Mouse (Mus musculus) fat pad, adult 2 months (tissue): ENCODE results near the gene Palld.

ENCODE experiments used
- DNase-seq: peaks from one replicate; pipeline ENCODE4 v3.0.0-alpha.2; 2011; ENCODE audit warnings: low read depth, low spot score; ENCODE audit errors: extremely low read depth

Gene Palld

DNA sequence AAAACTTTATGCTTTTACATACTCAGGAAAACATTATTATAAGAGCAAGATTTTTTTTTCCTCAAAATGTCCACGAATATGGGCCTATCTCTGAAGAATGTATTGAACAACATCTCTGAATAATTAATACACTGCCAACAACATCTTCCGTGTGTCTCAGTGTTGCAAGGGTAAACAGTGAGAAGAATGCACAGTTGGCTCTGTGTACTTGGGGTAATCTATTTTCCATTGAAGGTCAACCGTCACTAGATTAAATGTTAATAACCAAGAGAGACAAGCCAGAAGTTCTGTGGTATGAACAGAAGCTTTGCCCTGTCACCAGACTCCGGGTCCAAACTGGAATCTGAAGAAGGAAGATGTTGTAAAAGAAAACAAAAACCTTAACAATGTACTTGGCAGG lies 339.1 kb downstream of the Palld start:
- no peak for DNase-seq

DNA sequence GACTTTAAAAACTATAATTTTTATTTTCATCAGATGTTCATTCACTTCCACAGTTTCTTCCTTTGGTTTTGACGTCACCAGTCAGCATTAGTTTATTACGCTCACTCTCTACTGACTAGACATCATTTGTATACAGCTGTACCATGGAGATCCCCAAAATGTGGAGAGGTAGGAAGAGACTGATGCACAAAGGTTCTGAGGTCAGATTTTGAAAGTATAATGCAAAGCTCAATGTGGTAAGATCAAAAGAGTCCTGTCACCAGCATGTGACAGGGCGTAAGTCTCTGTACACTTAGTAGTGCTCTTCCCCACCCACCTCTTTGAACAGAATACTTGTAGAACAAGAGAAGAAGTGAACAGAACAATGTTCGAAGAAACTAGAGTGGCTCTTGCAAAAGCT lies 339.9 kb downstream of the Palld start:
- no peak for DNase-seq

DNA sequence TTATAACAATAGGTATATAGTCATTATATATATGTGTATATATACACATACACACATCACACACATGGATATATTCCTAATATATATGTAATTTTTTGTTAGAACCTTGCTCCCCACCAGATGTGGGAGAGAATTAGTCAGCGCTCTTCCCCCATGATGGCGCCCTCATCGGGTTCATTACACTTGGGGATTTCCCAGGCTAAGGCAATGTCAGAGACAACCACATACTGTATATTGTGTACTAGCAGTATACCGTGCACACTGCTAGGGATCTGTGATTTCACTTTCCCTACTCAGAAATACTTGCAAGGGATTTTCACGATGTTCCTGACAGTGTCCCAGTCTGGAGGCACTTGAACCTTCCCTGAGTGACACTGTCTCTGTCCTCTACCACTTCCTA lies 341.3 kb downstream of the Palld start:
- no peak for DNase-seq

DNA sequence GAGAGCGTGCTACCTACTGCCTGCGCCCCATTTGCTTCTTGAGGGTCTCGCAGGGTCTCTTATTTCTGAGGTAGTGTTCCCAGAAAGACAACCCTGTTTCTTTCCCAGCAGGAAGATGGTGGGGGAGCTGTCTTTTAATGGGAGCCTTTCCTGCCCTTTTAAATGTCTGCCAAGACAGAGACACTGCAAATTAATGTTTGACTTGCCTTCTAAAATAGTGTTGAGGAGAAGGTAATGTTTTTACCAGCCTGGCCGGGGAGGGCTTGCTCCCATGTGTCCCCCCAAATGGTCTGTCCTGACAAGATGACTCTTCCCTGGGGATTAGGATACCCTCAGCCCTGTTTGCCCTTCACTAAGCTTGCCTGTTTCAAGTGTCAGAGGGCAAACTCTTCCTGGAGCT lies 342.5 kb downstream of the Palld start:
- DNase-seq, result no peak

DNA sequence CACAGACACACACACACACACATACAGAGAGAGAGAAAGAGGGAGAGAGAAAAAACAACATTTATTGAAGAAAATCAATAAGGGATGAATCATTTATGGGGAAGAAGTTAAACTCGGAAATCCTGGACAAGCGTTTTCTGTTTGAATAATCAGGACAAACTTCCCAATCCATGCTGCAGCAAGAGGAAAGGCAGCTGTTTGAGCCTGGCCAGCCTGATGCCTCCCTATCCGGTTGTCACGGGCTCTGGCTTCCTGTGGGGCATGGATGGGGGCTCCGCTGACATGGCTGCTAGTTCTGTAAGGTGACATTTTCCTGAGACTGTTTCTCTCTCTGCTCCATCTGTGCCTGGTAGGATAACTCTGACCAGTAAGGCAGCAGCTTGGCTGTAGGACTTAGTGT lies 343.0 kb downstream of the Palld start:
- no peak for DNase-seq

DNA sequence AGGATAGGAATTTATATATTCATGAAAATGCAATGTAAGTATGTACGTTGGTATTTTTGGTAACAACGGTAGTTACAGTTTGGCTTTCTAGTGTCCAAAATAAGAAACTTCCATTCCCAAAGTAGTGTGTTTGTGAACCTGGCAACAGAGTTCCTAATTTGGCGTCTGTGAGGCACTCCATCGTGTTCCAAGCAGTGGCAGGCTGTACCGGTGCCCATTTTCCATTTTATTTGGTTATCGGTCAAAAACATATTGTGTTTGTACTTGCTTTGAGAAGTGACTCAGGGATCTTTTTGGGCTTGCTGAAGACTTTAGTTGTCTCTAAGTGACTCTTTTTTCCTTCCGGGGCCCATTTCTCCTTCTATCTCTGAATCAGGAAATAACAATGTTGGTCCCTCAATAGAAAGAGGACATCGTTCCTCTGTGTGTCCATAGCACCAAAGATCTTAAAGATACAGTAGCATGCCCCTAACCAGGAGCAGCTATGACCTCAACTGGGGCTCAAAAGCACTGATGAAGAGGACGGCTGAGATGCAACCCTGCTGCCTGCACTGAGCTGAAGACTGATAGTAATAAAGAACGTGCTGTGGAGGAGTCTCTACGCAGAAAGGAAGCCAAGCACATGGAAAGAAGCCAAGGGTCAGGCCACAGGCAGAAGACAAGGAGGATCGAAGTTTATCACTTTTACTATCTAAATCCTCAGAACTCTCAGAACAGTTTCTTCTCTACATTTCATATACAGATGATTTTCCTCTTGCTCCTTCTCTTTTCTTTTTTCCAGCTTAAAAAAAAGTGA lies 344.2 kb downstream of the Palld start:
- DNase-seq, result no peak

DNA sequence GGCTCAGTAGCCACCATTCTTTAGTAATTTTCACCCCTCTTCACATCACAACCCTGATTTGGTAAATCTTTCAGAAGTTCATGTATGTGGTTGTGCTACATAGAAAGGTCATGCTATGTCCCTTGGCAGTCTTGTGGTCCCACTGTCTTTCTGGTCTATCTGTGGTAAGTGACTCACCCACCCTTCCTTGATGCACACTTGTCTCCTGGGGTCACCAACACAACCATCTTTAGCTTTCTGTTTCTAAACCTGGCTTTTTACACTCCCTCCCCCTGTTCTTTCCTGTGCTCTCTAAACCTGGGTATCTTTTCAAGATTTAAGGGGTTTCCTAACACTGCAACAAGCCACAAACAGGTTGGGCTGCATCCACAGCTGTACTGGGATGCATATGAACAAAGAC lies 345.5 kb downstream of the Palld start:
- no peak for DNase-seq

DNA sequence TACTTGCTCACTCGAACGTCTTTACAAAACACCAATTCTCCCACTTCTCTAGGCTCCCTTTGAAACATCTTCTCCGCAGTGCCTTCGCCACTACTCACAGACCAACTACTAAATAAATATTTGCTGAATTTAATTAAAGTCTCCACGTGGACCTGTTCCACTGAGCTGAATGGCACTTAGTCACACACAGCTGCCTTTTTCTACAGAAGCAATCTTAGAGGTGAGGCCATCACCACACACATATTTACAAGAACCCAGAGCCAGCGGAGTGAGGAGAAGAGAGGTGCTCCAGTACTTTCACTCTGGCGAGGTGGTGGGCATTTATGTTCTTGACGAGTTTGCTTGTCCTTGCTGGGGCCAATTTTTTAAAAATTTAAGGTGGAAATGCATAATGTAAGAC lies 346.3 kb downstream of the Palld start:
- DNase-seq, result no peak

DNA sequence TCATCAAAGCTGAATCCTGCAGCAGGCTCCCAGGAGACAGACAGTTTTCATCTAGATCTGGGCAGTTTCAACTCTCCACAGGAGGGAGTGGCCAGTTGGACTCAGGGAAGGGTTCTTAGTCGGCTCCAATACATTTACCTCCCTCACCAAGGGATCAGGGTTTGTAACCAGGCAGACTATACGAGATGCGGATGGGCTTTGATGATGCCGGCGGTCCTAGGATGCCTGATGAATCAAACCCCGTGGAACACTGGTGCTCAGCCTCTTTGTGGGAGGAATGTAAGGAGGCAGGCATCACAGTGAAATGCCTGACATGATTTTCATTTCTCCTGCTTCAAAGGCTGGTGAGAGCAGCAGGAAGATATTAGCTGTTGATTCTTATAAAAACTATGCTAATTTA lies 347.1 kb downstream of the Palld start:
- no peak for DNase-seq

DNA sequence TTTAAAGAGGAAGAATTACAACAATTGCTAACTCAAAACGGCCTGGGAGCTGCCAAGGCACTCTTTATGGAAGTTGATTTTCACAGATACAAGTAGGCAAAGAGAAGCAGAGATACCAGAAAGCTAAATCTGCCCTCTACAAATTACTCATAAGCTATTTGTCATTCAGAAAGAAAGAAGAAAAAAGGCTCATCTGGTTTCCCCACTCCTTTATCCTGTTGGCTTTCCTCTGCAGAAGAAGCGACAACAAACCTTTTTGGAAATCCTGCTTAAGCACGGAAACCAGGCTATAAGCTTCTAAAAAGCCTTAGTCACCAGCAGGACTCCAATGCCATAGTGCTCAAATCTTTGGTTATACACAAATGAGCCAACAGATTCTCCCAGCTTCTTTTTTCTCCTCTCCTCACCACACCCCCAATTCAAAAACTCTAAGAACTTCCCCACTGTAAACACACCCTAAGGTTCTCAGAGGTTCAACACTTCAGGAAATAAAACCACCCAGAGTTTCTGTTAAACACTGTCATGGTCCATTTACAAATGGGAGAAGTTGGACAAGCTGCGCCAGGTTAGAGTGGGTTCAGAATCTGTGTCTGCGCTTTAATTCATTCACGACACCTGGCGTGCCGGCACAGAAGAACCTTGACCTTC lies 349.6 kb downstream of the Palld start:
- no peak for DNase-seq

DNA sequence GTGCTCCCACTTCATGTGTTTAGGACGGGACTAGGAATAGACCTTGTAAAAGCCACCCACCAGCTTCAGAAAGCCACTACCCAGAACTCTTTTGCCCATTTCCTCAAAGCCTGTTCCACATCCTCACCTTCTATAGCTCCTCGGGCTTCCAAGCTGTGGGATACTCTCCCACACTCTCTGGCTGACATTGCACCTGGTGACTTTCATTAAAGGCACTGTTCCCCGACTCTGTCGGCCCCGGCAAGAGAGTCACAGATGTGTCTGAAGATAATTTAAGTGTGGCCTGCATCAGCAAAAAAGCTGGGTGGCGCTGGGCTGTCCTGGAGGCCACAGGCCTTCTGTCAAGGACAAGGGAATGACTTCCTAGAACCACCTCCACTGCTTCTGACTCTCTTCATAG lies 350.3 kb downstream of the Palld start:
- no peak for DNase-seq

DNA sequence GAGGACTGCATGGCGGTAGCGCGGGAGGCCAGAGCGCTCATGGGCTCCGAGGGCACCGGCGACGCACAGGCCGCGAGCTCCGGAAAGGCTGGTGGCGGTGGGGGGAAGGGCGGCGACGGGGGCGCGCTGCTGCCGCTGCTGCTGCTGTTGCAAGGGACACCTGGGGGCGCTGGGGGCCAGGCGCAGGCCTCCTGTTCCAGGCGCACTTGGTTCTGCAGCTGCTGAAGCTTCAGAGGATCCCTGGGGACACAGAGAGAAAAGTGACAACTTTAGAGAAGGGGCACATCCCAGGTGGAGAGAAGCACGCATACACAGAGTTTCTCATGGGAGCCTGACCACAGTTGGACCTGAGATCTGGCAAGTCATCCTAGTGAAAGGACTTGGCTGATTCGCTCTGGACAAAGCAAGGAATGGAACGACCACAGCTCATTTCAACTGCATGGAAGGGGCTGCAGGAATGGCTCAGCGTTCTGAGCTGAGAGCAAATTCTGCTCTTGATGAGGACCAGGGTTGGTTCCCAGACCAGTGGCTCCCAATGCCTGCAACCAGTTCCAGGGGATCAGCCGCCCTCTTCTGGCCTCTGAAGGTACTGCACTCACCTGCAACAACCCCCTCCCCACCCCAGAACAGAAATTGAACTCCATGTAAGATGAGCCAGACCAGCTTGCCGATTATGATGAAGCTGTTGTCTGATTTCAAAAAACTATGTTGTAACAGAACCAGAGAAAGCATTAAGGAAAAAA lies 352.3 kb downstream of the Palld start:
- no peak for DNase-seq

DNA sequence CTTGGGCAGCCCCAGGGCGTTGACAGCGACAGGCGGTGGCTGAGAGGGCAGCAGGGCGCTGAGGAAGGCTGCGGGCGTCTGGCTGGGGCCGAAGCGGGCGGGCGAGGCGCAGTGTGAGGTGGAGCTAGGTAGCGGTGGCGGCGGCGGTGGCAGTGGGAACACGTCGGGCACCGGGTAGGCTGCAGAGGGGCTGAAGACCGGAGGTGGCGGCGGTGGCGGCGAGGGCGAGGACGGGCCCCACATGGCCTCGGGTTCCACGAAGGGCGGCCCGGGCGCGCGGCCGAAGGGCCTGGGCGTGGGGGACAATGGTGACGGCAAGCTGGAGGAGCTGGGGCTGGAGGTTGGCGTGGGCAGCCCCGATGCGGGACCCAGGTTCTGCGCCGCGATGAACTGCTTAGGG lies 352.9 kb downstream of the Palld start:
- DNase-seq, result no peak

DNA sequence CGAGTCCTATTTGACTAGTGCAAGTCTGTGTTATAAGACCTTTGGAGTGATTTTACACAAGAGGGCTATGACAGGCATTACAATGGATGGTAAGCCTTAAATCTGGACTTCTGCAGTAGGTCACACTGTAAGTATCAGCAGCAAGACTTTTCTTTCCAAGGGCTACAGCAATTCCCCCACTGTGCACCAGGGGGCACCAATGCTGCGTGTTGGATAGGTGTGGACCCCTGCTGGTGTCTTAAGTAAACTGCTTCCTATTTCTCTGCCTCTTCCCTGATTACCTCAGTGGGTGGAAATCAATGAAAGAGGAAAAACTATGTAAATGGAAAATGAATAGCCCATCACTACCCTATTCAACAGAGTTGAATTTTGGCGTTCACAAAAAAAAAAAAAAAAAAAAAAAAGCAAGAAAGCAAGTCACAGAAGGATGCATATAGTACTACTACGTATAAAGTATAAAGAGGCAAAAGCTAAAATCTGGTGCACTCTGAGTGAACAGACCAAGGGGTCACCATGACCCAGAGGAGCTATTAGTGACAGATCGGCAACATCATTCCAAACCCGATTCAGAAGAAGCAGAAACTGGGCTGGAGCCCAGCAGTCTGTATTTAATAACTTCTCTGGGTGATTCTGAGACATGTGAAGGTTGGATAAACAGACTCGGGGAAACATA lies 362.5 kb downstream of the Palld start:
- DNase-seq, result no peak

DNA sequence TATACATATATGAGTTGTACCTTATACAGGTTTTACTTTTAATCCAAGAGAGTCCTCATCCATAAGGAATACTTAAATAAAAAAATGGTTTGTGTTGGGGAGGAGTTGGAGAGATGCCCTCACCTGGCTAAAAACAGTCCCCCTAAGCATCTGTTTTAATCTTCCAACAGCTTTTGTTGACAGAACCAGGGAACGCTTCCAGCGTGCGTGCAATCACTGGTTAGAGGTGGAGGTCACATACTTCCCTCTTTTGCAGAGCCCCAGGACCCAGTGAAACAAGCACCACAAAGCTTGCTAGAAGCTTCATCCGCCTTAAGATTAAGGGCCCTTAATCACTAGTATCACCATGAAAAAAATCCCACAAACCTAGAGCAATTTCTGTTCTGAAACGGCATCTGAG lies 365.0 kb downstream of the Palld start:
- DNase-seq, result no peak

DNA sequence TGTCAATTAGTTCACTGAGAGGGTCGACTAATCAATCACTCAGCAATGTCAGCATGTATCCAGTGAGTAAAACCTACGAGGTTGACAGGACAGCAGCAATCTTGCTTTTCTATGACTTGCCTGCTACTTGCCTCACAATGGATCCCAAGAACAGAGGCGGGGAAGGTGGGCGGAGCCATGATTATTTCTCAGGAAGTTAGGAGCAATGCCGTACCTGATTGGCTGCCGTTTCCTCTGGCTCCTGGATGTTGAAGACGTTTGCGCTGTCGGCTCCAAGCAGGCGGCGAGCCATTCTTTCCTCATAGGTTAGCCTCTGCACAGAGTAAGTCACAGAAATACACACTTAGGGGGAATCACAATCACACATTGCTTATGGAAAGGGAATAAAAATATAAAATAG lies 367.0 kb downstream of the Palld start:
- DNase-seq, result no peak

DNA sequence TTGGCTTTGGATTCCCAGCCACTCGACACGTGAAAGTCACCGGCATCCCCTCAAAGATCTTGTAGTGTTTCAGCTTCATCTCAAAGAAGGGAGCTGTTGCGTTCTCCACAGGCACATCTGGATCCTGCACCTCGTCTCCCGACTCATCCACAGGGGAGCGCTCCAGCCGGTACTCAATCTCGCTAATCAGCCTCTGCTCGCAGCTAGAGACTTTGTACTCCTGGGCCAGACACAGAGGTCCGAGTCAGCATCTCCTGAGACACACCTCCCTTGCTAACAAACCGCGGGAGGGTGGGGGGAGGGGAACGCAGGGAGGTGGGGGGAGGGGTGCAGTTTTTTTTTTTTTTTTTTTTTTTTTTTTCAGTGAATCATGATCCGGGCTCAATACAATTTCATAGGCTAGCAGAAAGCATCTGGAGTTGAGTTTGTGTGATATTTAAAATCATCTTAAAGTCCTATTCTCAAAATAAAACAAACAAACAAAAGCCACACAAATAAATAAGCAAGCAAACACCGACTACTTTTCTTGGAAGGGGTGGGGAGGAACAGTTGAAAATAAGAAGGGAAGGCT lies 369.0 kb downstream of the Palld start:
- DNase-seq, result no peak

DNA sequence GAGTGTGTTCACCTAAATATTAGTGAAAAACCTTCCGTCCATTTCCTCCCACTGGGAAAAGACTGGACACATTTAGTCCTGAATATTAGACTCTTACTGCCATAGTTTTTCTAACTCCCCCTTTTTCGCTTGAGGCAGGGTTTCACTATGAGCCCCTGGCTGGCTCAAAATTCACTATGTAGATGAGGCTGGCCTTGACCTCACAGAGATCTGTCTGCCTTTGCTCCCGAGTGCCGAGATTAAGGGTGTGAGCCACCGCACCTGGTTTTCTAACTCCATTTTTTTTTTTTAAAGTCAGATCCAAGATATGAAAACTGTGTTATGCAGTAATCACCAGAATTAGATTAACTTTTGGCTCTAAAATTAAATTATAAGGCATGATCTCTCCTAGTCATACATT lies 369.7 kb downstream of the Palld start:
- DNase-seq, result no peak

DNA sequence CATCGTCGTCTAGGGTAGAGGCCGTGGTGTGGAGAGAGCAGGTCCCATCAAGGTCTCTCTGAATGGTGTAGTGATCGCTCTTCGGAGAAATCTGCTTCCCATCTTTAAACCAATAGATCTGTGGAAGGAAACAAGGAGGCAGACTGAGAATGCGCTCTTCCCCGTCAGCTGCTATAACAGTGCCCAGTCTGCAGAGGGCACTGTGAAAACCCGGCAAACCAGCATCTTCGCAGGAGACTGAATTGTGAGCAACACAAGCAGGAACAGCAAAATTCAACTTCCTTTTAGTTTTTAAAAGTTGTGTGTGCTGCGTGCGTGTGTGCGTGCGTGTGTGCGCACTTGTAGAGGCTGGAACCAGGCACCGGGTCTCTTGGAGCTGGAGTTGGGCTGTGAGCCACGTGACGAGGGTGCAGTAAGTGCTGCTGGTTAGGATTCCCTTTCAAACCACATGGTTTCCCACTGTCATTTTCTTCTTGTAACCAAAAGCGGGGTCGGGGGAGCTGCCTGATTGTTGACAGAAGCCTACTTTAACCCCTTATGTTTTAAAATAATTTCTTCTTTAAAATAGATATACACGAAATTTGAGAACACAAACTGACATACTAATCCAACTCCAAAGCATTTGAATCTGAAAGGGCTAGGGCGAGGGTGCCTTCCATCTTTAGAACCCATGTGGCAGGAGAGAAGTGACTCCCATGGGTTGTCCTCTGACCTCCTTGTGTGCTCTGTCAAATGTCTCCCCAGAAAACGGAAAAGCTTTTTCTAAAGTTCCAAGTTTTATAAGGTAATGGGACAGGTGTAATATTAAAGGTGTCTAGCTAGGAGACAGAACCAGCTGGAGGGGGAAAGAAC lies 370.3 kb downstream of the Palld start:
- no peak for DNase-seq

DNA sequence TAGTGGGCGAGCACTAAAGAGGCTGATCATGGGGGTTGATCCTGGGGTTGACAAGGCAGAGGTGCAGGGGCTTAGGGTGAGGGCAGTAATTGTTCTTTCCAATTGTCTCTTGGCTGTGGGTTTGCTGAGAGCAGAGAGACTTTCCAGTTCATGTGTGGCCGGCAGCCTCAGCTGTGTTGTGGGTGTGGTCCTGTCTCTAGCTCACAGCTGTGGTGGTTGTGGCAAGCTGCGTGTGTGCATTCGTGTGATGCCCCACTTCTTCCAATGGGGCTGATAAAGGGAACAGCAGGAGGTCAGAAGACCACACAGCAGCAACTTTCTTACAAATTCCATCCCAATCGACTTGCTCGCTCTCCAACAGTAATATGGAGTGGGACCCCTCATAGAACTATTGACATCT lies 373.8 kb downstream of the Palld start:
- DNase-seq, result no peak
